Mouse (Mus musculus) G1E-ER4 (cell line): Measurements from ENCODE around the gene Adgra1. TPM values are rescaled to one million over a fixed set of nuclear protein-coding genes. Genes with fewer than 3 reads are reported as not detected.

Experiments
- GATA1 ChIP-seq: IDR thresholded peaks from one replicate; pipeline ENCODE4 v1.8.0; 2012; ENCODE audit warnings: low read length, inconsistent platforms
- polyA plus RNA-seq: library from polyadenylated mRNA; stranded (reverse); fragments of >175 nt; gene quantifications from 2 replicates; pipeline ENCODE4 v1.2.3, GENCODE M21; 2012

The Adgra1 gene
- polyA plus RNA-seq, 1 experiment, result not detected

GRCm38 (mm10) chr7:139915646-139916257, 81.8 kb downstream of the Adgra1 start:
- no peak for TF ChIP-seq GATA1

- TF ChIP-seq GATA1, result no peak
Measured at GRCm38 (mm10) chr7:139916345-139916744, 82.4 kb downstream of the Adgra1 start.

- no peak for TF ChIP-seq GATA1
Measured at GRCm38 (mm10) chr7:139918262-139918661, 84.3 kb downstream of the Adgra1 start.

Other genes starting within 250 kb of the Adgra1 start
- not detected in 2 replicates for gene Cfap46, start 150.4 kb upstream of the Adgra1 start, polyA plus RNA-seq
- gene Kndc1, start 60.5 kb downstream of the Adgra1 start, polyA plus RNA-seq, result not detected in 2 replicates
- gene Utf1, start 109.6 kb downstream of the Adgra1 start, polyA plus RNA-seq, result not detected in 2 replicates
- gene 6430531B16Rik, start 144.6 kb downstream of the Adgra1 start, polyA plus RNA-seq, result not detected in 2 replicates
- gene Adam8, start 158.4 kb downstream of the Adgra1 start, polyA plus RNA-seq, result 0.03 and 0.04 TPM in 2 replicates
- gene Zfp511, start 202.2 kb downstream of the Adgra1 start, polyA plus RNA-seq, result 22.3 and 25.3 TPM in 2 replicates
- 6.8 and 9.4 TPM in 2 replicates for gene Tubgcp2, start 202.5 kb downstream of the Adgra1 start, polyA plus RNA-seq
- not detected in 2 replicates for gene Msx3, start 214.9 kb downstream of the Adgra1 start, polyA plus RNA-seq
- gene Caly, start 248.4 kb downstream of the Adgra1 start, polyA plus RNA-seq, result not detected in 2 replicates